Mouse (Mus musculus): ENCODE results near the gene Fgf11. TPM values are rescaled to one million over a fixed set of nuclear protein-coding genes. Genes with fewer than 3 reads are reported as not detected.

Gene Fgf11
- polyA plus RNA-seq, 1 experiment from 2014 or later, result 2.4 TPM

GRCm38 (mm10) chr11:69815155-69815554 is 13.5 kb upstream of the Fgf11 start, which contains the start of gene Gm39566:
Gm39566 (minus strand) TSS chr11:69815298.
- H3K9me3 ChIP-seq (replicated peaks), result no peaks in the 10 kb centered on the region; the same call in 1 of the 2 replicates
- 0 out of 2 replicates have a peak, but pooled peaks cover 3% of the 10 kb centered on the region for H3K27me3 ChIP-seq (replicated peaks)
- no peak within 1 kb of the TSS for H3K9ac ChIP-seq
- no peaks in the 10 kb centered on the region for H3K36me3 ChIP-seq
- no peaks in the 10 kb centered on the region for H3K4me1 ChIP-seq (replicated peaks)
- H3K4me2 ChIP-seq, result no peak within 1 kb of the TSS
- no peak for ATAC-seq (ENCODE audit: insufficient number of reproducible peaks, low FRiP score)
- no peak within 1 kb of the TSS for H3K4me3 ChIP-seq
- H3K27ac ChIP-seq (ENCODE audit: poor library complexity, severe bottlenecking), result no peak within 1 kb of the TSS
- WGBS, result 55% methylated on average over 10 of the region's 10 CpGs

- no peak for ATAC-seq (ENCODE audit: insufficient number of reproducible peaks, low FRiP score)
- no peak overlapping the region for H3K4me2 ChIP-seq
These were observed 8.6 kb upstream of the Fgf11 start for GRCm38 (mm10) chr11:69810280-69810679.

GRCm38 (mm10) chr11:69807641-69808040 is 6.0 kb upstream of the Fgf11 start:
- ATAC-seq (ENCODE audit: insufficient number of reproducible peaks, low FRiP score), result no peak
- Histone ChIP-seq H3K4me3 (no peak overlapping the region), H3K27me3 (replicated peaks) (peaks cover 16% of the 10 kb centered on the region), H3K9me3 (replicated peaks) (0 out of 2 replicates have a peak, but pooled peaks cover 3% of the 10 kb centered on the region), H3K9ac (no peak overlapping the region), H3K36me3 (no peaks in the 10 kb centered on the region), H3K4me1 (replicated peaks) (peaks cover 20% of the 10 kb centered on the region), H3K4me2 (no peak overlapping the region), H3K27ac (ENCODE audit: poor library complexity, severe bottlenecking) (no peak overlapping the region)
- WGBS, result 68% methylated on average over 2 of the region's 2 CpGs

More at GRCm38 (mm10) chr11:69810280-69810679, 8.6 kb upstream of the Fgf11 start:
- H3K27me3 ChIP-seq (replicated peaks), result peaks cover 12% of the 10 kb centered on the region
- no peak overlapping the region for H3K4me3 ChIP-seq
- 0 out of 2 replicates have a peak, but pooled peaks cover 3% of the 10 kb centered on the region for H3K9me3 ChIP-seq (replicated peaks)
- no peak overlapping the region for H3K9ac ChIP-seq
- H3K36me3 ChIP-seq, result no peaks in the 10 kb centered on the region
- H3K27ac ChIP-seq (ENCODE audit: poor library complexity, severe bottlenecking), result no peak overlapping the region
- no peaks in the 10 kb centered on the region for H3K4me1 ChIP-seq (replicated peaks)

GRCm38 (mm10) chr11:69806378-69806777 is 4.7 kb upstream of the Fgf11 start:
- no peaks in the 10 kb centered on the region for H3K36me3 ChIP-seq
- no peak overlapping the region for H3K27ac ChIP-seq (ENCODE audit: poor library complexity, severe bottlenecking)
- H3K27me3 ChIP-seq (replicated peaks), result peaks cover 27% of the 10 kb centered on the region
- H3K4me1 ChIP-seq (replicated peaks), result peaks cover 31% of the 10 kb centered on the region
- 0 out of 2 replicates have a peak, but pooled peaks cover 3% of the 10 kb centered on the region for H3K9me3 ChIP-seq (replicated peaks)
- H3K9ac ChIP-seq, result no peak overlapping the region
- no peak overlapping the region for H3K4me3 ChIP-seq
- H3K4me2 ChIP-seq, result no peak overlapping the region
- 77% methylated on average over 4 of the region's 4 CpGs for WGBS
- no peak for ATAC-seq (ENCODE audit: insufficient number of reproducible peaks, low FRiP score)

- peaks cover 38% of the 10 kb centered on the region for H3K27me3 ChIP-seq (replicated peaks)
- peak within 1 kb of the TSS; percentile 53 for H3K9ac ChIP-seq
- no peak for ATAC-seq (ENCODE audit: insufficient number of reproducible peaks, low FRiP score)
- H3K9me3 ChIP-seq (replicated peaks), result 0 out of 2 replicates have a peak, but pooled peaks cover 3% of the 10 kb centered on the region
- peak within 1 kb of the TSS; percentile 62 for H3K4me3 ChIP-seq
- H3K27ac ChIP-seq (ENCODE audit: poor library complexity, severe bottlenecking), result no peak within 1 kb of the TSS
- H3K36me3 ChIP-seq, result no peaks in the 10 kb centered on the region
- peak within 1 kb of the TSS; percentile 89 for H3K4me2 ChIP-seq
- 7% methylated on average over 29 of the region's 29 CpGs for WGBS
- peaks cover 43% of the 10 kb centered on the region for H3K4me1 ChIP-seq (replicated peaks)
These were observed 3.6 kb upstream of the Fgf11 start, which contains the start of gene Tmem102 for GRCm38 (mm10) chr11:69804972-69805909. Tmem102 (minus strand) TSS chr11:69805624.

GRCm38 (mm10) chr11:69804652-69804940 is 2.9 kb upstream of the Fgf11 start:
- peaks cover 49% of the 10 kb centered on the region for H3K4me1 ChIP-seq (replicated peaks)
- H3K9ac ChIP-seq, result peak overlapping the region; percentile 53
- peaks cover 41% of the 10 kb centered on the region for H3K27me3 ChIP-seq (replicated peaks)

GRCm38 (mm10) chr11:69803786-69804651 is 2.4 kb upstream of the Fgf11 start:
- 0 out of 2 replicates have a peak, but pooled peaks cover 3% of the 10 kb centered on the region for H3K9me3 ChIP-seq (replicated peaks)
- peaks cover 54% of the 10 kb centered on the region for H3K4me1 ChIP-seq (replicated peaks)
- peak overlapping the region; percentile 62 for H3K4me3 ChIP-seq
- no peaks in the 10 kb centered on the region for H3K36me3 ChIP-seq
- H3K27me3 ChIP-seq (replicated peaks), result peaks cover 47% of the 10 kb centered on the region
- H3K4me2 ChIP-seq, result peak overlapping the region; percentile 89
- ATAC-seq (ENCODE audit: insufficient number of reproducible peaks, low FRiP score), result peak; percentile 71
- WGBS, result under 1% methylated on average over 60 of the region's 60 CpGs
- H3K9ac ChIP-seq, result peak overlapping the region; percentile 81
- no peak overlapping the region for H3K27ac ChIP-seq (ENCODE audit: poor library complexity, severe bottlenecking)

More at GRCm38 (mm10) chr11:69804652-69804940, 2.9 kb upstream of the Fgf11 start:
- peak overlapping the region; percentile 89 for H3K4me2 ChIP-seq
- peak overlapping the region; percentile 62 for H3K4me3 ChIP-seq
- ATAC-seq (ENCODE audit: insufficient number of reproducible peaks, low FRiP score), result no peak
- 0 out of 2 replicates have a peak, but pooled peaks cover 3% of the 10 kb centered on the region for H3K9me3 ChIP-seq (replicated peaks)
- no peaks in the 10 kb centered on the region for H3K36me3 ChIP-seq
- WGBS, result 6% methylated on average over 12 of the region's 12 CpGs
- H3K27ac ChIP-seq (ENCODE audit: poor library complexity, severe bottlenecking), result no peak overlapping the region

GRCm38 (mm10) chr11:69803328-69803727 is 1.7 kb upstream of the Fgf11 start:
- peak overlapping the region; percentile 89 for H3K4me2 ChIP-seq
- peaks cover 51% of the 10 kb centered on the region for H3K27me3 ChIP-seq (replicated peaks)
- H3K4me3 ChIP-seq, result peak overlapping the region; percentile 62
- no peak overlapping the region for H3K27ac ChIP-seq (ENCODE audit: poor library complexity, severe bottlenecking)
- H3K36me3 ChIP-seq, result no peaks in the 10 kb centered on the region
- no peak for ATAC-seq (ENCODE audit: insufficient number of reproducible peaks, low FRiP score)
- H3K9ac ChIP-seq, result peak overlapping the region; percentile 81
- H3K9me3 ChIP-seq (replicated peaks), result 0 out of 2 replicates have a peak, but pooled peaks cover 3% of the 10 kb centered on the region
- peaks cover 54% of the 10 kb centered on the region for H3K4me1 ChIP-seq (replicated peaks)
- 4% methylated on average over 12 of the region's 12 CpGs for WGBS

- Histone ChIP-seq H3K9ac (peak overlapping the region; percentile 81), H3K9me3 (replicated peaks) (0 out of 2 replicates have a peak, but pooled peaks cover 3% of the 10 kb centered on the region), H3K4me2 (peak overlapping the region; percentile 89), H3K36me3 (no peaks in the 10 kb centered on the region), H3K27ac (ENCODE audit: poor library complexity, severe bottlenecking) (peak overlapping the region; percentile 17; the same call in 1 of the 2 replicates), H3K4me3 (peak overlapping the region; percentile 62), H3K4me1 (replicated peaks) (peaks cover 54% of the 10 kb centered on the region), H3K27me3 (replicated peaks) (peaks cover 57% of the 10 kb centered on the region)
- WGBS, result 1% methylated on average over 29 of the region's 33 CpGs
- ATAC-seq (ENCODE audit: insufficient number of reproducible peaks, low FRiP score), result peak; percentile 34
These were observed 1.0 kb upstream of the Fgf11 start for GRCm38 (mm10) chr11:69802648-69803105.

GRCm38 (mm10) chr11:69800392-69801197 is 1.1 kb downstream of the Fgf11 start:
- peak; percentile 20 for ATAC-seq (ENCODE audit: insufficient number of reproducible peaks, low FRiP score)
- peak overlapping the region; percentile 81 for H3K9ac ChIP-seq
- peaks cover 58% of the 10 kb centered on the region for H3K27me3 ChIP-seq (replicated peaks)
- no peaks in the 10 kb centered on the region for H3K36me3 ChIP-seq
- H3K9me3 ChIP-seq (replicated peaks), result no peaks in the 10 kb centered on the region
- H3K4me1 ChIP-seq (replicated peaks), result peaks cover 58% of the 10 kb centered on the region
- peak overlapping the region; percentile 89 for H3K4me2 ChIP-seq
- WGBS, result under 1% methylated on average over 34 of the region's 36 CpGs
- H3K4me3 ChIP-seq, result peak overlapping the region; percentile 62
- peak overlapping the region; percentile 49; the same call in 1 of the 2 replicates for H3K27ac ChIP-seq (ENCODE audit: poor library complexity, severe bottlenecking)

All from heart, embryonic 12.5 days (tissue).